Mouse (Mus musculus): ENCODE data around the gene Gm21440. TPM values are rescaled to one million over a fixed set of nuclear protein-coding genes. Genes with fewer than 3 reads are reported as not detected.
"Not testable (repeated sequence)": the region's sequence is repeated elsewhere in the genome, so short reads cannot be mapped to it uniquely, and the experiment has no call there.

Gm21440 gene
- polyA plus RNA-seq (2015; fragmentation: Nextera tagmentation; extraction: Ambion mirVana) = not detected in 2 replicates

DNA sequence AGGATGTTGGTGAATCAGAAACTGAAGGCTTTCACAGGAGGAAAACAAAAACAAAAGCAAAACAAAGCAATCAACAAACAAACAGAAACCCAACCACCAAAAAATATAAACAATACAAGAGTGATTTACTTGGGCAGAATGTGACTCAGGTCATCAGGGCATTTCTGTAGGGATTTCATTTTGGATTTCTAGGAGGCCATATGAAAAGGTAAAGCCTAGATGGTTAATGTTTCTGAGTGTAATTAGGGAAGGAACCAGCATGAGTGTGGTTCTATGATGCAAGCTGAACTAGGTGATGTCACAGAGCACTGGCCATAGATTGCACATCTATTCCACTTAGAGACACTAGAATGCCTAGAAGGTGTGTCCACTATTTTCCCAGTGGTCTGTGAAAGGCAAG, at the start of gene Gm21440, which contains the start of gene Gm21454:
Gene Gm21440 (plus strand): TSS at position 301 of the 400 bp plus-strand sequence.
Gene Gm21454 (plus strand): TSS at position 352 of the 400 bp plus-strand sequence.
- H3K9me3 ChIP-seq; H3K27ac ChIP-seq; H3K4me2 ChIP-seq (replicated peaks); H3K4me3 ChIP-seq; ATAC-seq (ENCODE audit: low FRiP score, low read depth); H3K9ac ChIP-seq; H3K36me3 ChIP-seq; H3K27me3 ChIP-seq; H3K4me1 ChIP-seq: not testable (repeated sequence)

DNA sequence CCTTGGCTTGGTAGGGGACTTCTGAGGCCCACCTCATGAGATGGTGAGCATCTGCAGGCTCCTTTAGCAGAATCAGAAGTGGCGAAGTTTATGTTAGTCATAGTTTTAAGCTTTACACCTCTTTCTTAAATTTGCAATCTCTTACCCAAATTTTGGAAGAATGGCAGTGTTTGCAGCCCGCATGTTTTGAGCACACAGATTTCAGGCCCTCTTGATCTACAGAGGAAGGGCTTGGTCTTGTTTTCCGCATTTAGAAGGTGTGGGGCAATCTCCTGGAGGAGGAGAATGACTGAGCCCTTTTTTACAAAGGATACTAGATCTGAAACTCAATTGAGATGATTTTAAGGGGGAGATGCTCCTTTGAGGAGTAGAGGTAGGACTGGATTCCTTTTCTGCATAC, 28.4 kb upstream of the Gm21440 start, which contains the start of gene Gm21828:
Gene Gm21828 (minus strand): TSS at position 101 of the 400 bp plus-strand sequence.
- H3K4me2 ChIP-seq (replicated peaks); ATAC-seq (ENCODE audit: low FRiP score, low read depth); H3K9me3 ChIP-seq; H3K4me1 ChIP-seq; H3K27ac ChIP-seq; H3K9ac ChIP-seq; H3K36me3 ChIP-seq; H3K27me3 ChIP-seq; H3K4me3 ChIP-seq: not testable (repeated sequence)
- no CpG with 5 or more reads among the region's 3 CpGs for WGBS

Other genes with a start within 250 kb of the Gm21440 start
- not detected in 2 replicates for gene Gm20807, start 209.5 kb upstream of the Gm21440 start, polyA plus RNA-seq (2015; fragmentation: Nextera tagmentation; extraction: Ambion mirVana)
- not detected in 2 replicates for gene Gm21891, start 118.9 kb upstream of the Gm21440 start, polyA plus RNA-seq (2015; fragmentation: Nextera tagmentation; extraction: Ambion mirVana)
- not detected in 2 replicates for gene Gm21425, start 90.4 kb upstream of the Gm21440 start, polyA plus RNA-seq (2015; fragmentation: Nextera tagmentation; extraction: Ambion mirVana)
- gene Gm21828, start 28.5 kb upstream of the Gm21440 start, polyA plus RNA-seq (2015; fragmentation: Nextera tagmentation; extraction: Ambion mirVana) = not detected in 2 replicates
- gene Gm21454, start 51 bp downstream of the Gm21440 start, polyA plus RNA-seq (2015; fragmentation: Nextera tagmentation; extraction: Ambion mirVana) = not detected in 2 replicates
- not detected in 2 replicates for gene Gm21725, start 96.7 kb downstream of the Gm21440 start, polyA plus RNA-seq (2015; fragmentation: Nextera tagmentation; extraction: Ambion mirVana)
- gene Gm21866, start 213.2 kb downstream of the Gm21440 start, polyA plus RNA-seq (2015; fragmentation: Nextera tagmentation; extraction: Ambion mirVana) = not detected in 2 replicates
- not detected in 2 replicates for gene Gm20773, start 241.6 kb downstream of the Gm21440 start, polyA plus RNA-seq (2015; fragmentation: Nextera tagmentation; extraction: Ambion mirVana)

Data from limb, embryonic 13.5 days (tissue).